Mouse (Mus musculus) brown adipose tissue, adult 24 weeks (tissue): ENCODE measurements around the gene Dus1l. TPM values are rescaled to one million over a fixed set of nuclear protein-coding genes. Genes with fewer than 3 reads are reported as not detected.
A peak's percentile ranks its signal among the peaks of the same experiment; 100 is the strongest.
"Not testable (repeated sequence)": the region's sequence is repeated elsewhere in the genome, so short reads cannot be mapped to it uniquely, and the experiment has no call there.

Experiments used
- H3K27ac ChIP-seq: fragments of 200-500 bp; replicated peaks from 2 replicates; pipeline ENCODE4 v1.5.1; 2012; ENCODE audit warnings: low read depth, mild to moderate bottlenecking, low read length
- H3K4me1 ChIP-seq: fragments of 200-500 bp; 2 replicates; pipeline ENCODE4 v1.6.1; 2012; ENCODE audit warnings: low read length, mixed read lengths; ENCODE audit not compliant: control insufficient read depth, insufficient read depth, insufficient read length
- H3K4me3 ChIP-seq: fragments of 200-500 bp; 2 replicates; pipeline ENCODE4 v1.5.1; 2012; ENCODE audit warnings: low read depth, mild to moderate bottlenecking, low read length, moderate library complexity; ENCODE audit not compliant: insufficient read depth
- polyA plus RNA-seq: library from polyadenylated mRNA; stranded (reverse); fragments of >200 nt; gene quantifications from 2 replicates; pipeline ENCODE4 v1.2.4, GENCODE M21; 2012; ENCODE audit not compliant: missing spikeins, insufficient read depth, insufficient read length

The Dus1l gene
- 20.1 and 31.0 TPM in 2 replicates for polyA plus RNA-seq

GRCm38 (mm10) chr11:120795756-120796613 is at the start of gene Dus1l:
Gene Dus1l, minus strand, starts transcription at chr11:120796403.
- peak within 1 kb of the TSS; percentile 82 for H3K4me3 ChIP-seq
- H3K27ac ChIP-seq: peak within 1 kb of the TSS; percentile 62
- peaks cover 13% of the 10 kb centered on the region for H3K4me1 ChIP-seq

DNA sequence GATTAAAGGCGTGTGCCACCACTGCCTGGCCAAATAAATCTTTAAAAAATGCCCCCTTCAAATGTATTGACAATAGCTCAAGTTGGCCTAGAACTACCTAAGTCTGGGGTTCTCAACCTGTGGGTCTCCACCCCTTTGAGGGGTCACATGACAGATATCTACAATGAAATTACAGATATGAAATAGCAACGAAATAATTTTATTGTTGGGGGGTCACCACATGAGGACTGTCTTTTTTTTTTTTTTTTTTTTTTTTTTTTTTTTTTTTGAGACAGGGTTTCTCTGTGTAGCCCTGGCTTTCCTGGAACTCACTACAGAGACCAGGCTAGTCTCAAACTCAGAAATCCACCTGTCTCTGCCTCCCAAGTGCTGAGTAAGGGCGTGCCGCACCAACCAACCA is 48.1 kb upstream of the Dus1l start:
- Histone ChIP-seq H3K27ac (no peak overlapping the region), H3K4me1 (peaks cover 2% of the 10 kb centered on the region; the same call in 1 of the 2 replicates), H3K4me3 (no peak overlapping the region)

GRCm38 (mm10) chr11:120833555-120834280 is 37.5 kb upstream of the Dus1l start:
- Histone ChIP-seq H3K4me1 (no peaks in the 10 kb centered on the region; the same call in 1 of the 2 replicates), H3K4me3 (no peak overlapping the region), H3K27ac (no peak overlapping the region)

DNA sequence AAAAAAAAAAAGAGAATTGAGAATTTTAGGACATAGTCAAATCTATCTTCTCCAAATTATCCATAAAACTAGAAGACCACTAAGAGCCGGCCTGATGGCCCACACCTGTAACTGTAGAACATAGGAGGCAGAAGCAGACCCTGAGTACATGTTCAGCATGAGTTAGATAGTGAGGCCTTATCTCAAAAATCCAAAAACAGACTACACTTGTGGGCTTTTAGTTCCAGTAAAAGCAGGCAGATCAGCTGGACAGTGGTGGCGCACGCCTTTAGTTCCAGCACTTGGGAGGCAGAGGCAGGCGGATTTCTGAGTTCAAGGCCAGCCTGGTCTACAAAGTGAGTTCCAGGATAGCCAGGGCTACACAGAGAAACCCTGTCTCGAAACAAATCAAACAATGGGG is 36.8 kb upstream of the Dus1l start:
- H3K27ac ChIP-seq, H3K4me3 ChIP-seq, H3K4me1 ChIP-seq: not testable (repeated sequence)

DNA sequence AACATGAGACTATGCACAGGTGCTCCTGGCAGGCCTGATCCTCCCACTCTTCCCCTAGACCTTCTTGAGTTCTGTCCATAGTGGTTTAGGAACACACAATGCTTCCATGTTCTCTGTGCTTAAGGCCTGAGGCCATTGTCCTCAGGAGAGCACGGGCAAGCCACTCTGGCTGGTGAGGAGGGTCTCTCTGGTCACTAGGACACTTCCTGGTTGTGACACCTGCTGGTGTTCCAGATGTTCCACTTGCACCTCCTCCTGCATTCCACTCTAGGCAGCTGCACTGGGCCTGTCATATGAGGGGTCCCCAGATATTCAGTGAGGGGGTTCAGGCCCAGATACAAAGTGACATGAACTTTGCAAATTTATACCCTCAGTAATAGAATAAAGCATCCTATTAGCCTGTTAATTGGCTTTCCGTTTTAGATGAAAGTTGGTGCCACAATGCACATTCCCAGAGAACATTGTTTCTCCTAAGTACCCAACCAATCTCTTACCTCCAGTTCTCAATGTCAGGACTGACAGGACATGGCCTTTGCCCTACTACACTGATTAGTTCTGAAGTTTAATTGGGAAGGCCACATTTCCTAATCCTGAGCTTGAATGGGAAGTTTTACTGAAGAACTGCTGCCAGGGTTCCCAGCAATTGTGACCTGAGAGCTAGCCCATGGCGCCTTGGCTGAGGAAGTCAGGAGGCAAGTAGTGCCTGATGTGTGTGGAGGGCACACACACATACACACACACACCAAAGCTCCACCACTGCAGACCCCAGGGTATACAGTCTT is 35.6 kb upstream of the Dus1l start:
- Histone ChIP-seq H3K4me3 (no peak overlapping the region), H3K27ac (no peak overlapping the region), H3K4me1 (no peaks in the 10 kb centered on the region; the same call in 1 of the 2 replicates)

GRCm38 (mm10) chr11:120830686-120831085 is 34.5 kb upstream of the Dus1l start:
- H3K27ac ChIP-seq: no peak overlapping the region
- H3K4me3 ChIP-seq: no peak overlapping the region
- no peaks in the 10 kb centered on the region; the same call in 1 of the 2 replicates for H3K4me1 ChIP-seq

- Histone ChIP-seq H3K4me3 (no peak overlapping the region), H3K4me1 (peaks cover 2% of the 10 kb centered on the region; the same call in 1 of the 2 replicates), H3K27ac (no peak overlapping the region)
These were observed 33.7 kb upstream of the Dus1l start for GRCm38 (mm10) chr11:120829757-120830532.

DNA sequence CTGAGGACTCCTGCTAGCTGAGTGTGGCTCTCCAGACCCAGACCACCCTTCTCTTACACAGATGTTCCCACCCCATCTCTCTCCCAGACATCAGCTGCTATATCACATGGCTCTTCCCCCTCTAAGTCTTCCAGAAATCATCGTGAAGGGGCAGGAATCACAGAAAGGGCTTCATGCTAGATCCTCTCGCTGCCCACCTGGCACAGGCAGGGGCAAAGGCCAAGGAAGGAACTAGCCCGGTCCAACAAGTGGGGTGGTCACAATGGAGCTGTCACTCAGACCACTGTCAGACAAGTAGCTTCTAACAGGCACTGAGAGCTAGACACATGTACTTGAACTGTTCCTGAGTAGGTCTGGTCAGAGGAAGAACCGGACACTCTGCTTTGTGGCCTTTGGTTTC is 32.2 kb upstream of the Dus1l start:
- Histone ChIP-seq H3K4me3 (no peak overlapping the region), H3K27ac (no peak overlapping the region), H3K4me1 (peaks cover 2% of the 10 kb centered on the region; the same call in 1 of the 2 replicates)

- Histone ChIP-seq H3K4me3 (no peak overlapping the region), H3K4me1 (peaks cover 5% of the 10 kb centered on the region), H3K27ac (no peak overlapping the region)
These were observed 30.1 kb upstream of the Dus1l start for GRCm38 (mm10) chr11:120826016-120826953.

DNA sequence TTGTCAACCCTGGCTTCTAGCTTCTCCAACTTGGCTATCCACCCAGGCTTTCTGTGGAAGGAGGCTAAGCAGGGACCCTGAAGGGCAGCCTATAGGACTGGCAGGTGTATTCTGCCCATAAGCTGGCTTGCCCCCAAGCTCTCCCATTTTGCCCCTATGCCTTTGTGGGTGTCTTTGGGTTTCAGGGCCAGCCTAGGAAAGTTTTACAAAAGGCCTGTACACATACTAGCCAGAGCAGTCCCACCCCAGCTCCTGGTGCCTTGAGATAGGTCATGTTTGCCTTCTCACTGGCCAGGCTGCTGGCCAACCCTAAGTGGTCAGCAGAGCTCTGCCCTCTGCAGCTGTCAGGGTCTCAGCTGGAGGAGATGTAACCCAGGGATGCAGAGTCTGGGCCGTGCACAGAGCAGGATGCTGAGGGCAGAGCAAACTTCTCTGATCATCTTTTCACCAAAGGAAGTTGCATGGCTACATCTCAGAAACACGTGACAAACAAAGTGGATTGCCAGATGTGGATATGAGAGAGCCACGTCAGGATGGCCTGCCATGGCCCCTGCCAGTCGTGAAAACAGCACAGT is 29.2 kb upstream of the Dus1l start:
- no peak overlapping the region for H3K27ac ChIP-seq
- H3K4me1 ChIP-seq: peaks cover 5% of the 10 kb centered on the region
- no peak overlapping the region for H3K4me3 ChIP-seq

DNA sequence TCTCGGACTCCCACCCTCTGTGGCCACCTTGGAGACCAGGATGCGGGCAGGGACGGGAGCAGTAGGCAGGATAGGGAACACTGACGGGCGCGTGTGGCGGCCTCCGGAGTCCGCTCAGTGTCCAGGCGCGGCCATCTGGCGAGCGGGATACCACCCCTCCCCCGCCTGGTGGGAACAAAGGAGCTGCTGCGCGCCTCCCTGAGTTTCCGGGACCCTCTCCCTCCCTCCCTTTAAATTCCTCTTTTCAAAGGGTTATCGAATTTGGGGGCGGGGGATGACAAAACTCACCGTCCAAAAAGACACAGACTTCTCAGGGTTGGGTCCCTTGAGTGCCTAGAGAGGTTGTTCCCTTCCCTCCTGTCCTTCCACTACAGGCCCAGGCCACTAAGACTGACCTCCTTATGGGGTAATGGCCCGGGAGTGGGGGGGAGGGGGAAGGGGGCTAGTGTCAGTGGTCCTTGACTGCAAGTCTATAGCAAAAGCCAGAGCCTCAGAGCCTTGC is 28.6 kb upstream of the Dus1l start:
- peak overlapping the region; percentile 78 for H3K4me3 ChIP-seq
- peak overlapping the region; percentile 28; the same call in 1 of the 2 replicates for H3K27ac ChIP-seq
- peaks cover 5% of the 10 kb centered on the region for H3K4me1 ChIP-seq

- H3K4me1 ChIP-seq: peaks cover 5% of the 10 kb centered on the region
- H3K27ac ChIP-seq: peak within 1 kb of the TSS; percentile 28
- H3K4me3 ChIP-seq: peak within 1 kb of the TSS; percentile 78
These were observed 28.0 kb upstream of the Dus1l start, which contains the start of gene Fasn for GRCm38 (mm10) chr11:120823956-120824786. Gene Fasn, minus strand, starts transcription at chr11:120824547.
